Mouse (Mus musculus): ENCODE measurements around the gene Tent4b.
A peak's percentile ranks its signal among the peaks of the same experiment; 100 is the strongest.
"Not testable (repeated sequence)": the region's sequence is repeated elsewhere in the genome, so short reads cannot be mapped to it uniquely, and the experiment has no call there.

Gene Tent4b

DNA sequence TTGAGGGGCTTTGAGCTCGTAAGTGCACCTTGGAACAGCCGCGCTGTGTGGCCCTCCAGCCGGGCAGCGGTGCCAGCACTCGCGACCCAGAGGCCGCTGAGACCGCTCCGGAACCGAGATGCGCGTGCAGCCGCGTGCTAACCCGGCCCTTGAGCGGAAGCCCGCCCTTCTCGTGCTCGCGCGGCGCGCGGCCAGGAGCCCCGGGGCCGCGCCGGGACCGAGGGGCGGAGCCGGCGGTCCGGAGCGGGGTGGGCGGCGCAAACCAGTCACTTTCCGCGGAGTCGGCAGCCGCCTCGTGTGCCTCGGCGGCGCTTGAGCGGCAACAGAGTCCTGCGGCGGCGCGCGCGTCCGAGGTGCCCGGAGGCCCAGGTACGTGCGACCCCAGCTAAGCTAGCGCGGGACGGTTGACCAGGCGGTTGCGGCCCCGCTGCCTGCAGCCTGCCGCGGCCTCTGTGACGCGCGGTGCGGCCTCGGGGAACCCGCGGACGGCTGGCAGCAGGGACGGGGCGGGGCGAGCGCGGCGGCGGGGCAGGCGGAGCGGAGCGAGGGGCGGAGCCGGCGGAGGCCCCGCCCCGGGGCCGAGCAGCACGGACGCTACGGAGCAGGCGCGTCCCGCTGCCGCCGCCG lies at the start of gene Tent4b:
Gene Tent4b, plus strand, starts transcription at position 269 of the 627 bp plus-strand sequence.
- peak; percentile 75 for DNase-seq (ENCODE audit: low spot score)

DNA sequence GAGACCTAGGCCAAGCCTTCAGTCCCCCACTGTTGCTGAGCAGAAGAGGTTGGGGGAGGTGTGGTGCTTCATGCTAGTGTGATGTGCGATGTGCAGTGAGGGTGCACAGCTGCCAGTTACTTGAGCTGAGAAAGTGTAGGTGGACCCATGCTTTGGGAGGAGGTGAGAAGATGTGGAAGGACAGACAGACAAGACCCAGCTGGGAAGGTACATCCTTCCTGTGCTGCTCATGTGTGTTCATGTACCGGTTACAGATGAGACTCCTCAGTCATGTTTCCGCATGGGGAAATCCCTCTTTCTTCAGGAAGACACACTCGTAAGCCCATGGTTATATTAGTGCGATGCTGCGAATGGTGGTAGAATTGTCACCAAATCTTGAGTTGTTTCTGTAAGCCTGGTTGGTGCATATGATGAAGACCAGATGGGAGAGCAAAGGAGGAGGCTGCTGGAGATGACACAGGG lies 48.1 kb upstream of the Tent4b start:
- no peak for DNase-seq (ENCODE audit: low spot score)

DNA sequence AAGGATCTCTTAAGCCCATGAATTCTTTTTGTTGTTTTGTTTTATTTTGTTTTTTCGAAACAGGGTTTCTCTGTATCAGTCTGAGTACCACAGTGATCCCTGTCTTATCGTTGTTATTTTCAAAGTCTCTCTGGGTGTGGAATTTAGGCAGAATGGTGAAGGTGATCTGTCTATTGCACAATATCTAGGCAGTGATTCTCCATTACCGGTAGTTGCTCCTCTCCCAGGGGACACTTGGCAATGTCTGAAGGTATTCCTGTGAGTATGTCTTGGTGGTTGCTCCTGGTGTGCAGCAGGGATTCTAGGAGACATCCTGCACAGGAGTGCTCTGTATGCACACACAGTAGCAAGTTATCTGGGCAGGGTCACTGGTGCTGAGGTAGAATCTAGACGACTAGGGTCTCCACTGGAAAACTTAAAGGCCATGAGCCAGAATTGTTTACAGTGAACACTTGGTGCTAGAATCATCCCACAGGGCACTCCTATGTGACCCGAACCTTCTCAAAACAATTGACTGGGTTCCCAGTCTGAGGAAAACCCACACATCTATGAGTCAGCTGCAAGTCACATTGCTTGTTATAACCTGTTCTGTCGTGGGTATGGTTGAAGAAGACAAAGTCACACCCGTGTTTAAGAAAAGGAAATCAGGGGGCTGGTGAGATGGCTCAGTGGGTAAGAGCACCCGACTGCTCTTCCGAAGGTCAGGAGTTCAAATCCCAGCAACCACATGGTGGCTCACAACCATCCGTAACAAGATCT lies 38.6 kb upstream of the Tent4b start:
- no peak for DNase-seq (ENCODE audit: low spot score)

DNA sequence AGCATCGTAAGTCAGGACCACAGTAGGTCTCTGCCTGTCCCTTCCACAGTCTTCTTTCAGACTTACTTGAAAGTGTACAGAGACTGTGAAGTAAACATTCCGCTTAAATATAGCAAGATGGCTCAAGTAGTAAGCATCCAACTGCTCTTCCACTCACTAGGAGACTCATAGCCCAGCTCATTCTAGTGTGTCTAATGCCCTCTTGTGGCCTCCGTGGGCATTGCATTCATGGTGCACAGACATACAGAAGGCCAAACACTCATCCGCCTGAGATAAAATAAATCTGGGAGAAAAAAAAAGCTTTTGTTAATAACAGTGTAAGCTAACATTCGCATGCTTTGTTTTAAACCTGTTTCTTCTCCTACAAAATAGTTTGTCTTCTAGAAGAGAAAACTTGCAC lies 37.6 kb upstream of the Tent4b start:
- peak; percentile 61 for DNase-seq (ENCODE audit: low spot score)

DNA sequence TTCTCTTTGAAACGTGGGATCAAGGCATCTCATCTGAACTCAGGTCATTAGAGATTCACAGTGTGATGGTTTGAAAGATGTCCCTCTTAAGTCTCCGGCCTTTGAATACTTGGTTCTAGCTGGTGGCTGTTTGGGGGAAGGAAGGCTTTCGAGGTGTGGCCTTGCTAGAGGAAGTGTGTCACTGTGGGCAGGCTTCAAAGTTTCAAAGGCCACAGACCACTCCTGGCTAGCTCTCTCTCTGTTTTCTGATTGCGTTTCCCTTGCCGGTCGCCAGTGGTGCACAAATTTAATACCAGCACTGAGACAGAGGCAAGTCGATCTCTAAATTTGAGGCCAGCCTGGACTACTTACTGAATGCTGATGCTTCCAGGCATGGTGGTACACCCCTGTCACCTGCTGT lies 23.7 kb upstream of the Tent4b start:
- DNase-seq (ENCODE audit: low spot score) = no peak

DNA sequence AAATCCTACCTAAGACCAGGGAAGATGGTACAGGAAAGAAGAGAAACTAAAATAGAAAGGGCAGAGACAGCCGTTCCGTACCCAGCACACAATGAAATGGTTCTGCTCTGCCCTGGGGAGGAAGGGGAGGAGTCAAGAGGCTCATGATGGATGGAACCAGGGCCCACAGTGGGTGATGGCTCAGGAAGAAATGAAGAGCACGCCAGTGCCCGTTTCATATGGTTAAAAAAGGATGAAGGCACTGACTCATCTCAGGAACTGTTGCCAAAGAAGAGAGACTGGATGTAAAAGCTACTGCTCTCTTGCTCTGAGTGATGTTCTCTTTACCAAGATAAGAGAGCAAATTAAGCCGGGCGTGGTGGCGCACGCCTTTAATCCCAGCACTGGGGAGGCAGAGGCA lies 21.7 kb upstream of the Tent4b start:
- DNase-seq (ENCODE audit: low spot score) = no peak

DNA sequence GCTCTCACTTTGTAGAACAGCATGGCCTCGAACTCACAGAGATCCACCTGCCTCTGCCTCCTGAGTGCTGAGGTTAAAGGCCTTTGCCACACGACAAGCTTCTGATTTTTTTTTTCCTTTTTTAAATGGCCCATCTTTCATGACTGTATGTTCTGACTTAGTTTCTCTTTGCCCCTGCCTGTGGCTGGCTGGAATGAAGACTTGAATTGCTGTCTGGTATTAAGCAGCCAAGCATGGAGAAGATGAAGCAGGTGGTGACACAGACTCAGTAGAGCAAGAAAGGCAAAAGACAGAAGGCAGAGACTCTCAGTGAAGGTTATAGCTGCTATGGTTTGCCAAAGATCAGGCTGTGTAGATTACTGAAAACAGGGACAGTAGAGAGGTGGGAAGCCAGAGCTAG lies 15.9 kb upstream of the Tent4b start:
- DNase-seq (ENCODE audit: low spot score) = no peak

DNA sequence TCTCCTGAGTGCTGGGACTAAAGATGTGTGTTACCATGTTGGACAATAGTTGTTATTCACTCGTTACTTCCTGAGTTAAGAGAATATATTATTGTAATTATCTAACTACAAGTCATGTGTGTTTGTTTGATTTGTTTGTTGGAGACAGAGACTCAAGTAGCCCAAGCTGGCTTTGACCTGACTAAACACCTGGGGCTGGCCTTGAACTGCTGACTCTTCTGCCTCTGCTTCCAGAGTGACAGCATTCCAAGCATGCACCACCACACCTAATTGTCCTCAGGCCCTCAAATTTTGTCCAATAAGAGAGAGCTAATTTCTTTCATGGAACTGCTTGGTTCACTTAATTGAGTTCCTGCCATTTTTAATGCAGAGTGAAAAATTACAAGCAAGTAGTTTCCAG lies 14.1 kb upstream of the Tent4b start:
- DNase-seq (ENCODE audit: low spot score) = no peak

DNA sequence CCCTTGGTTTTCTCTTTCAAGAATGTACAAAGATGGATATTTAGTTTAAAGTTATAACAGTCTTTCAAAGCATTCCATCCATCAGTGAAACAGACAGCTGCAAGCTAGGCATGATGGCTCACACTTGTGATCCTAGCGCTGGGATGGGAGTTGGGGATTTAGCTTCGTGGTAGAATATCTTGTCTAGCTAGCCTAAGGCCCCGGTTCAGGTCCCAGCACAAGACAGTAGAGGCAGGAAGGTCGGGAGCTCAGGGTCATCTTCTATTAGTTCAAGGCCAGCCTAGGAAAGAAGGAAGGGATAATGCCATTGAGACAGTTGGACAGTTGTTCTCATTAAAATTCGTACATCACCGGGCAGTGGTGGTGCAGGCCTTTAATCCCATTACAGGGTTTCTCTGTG lies 13.3 kb upstream of the Tent4b start:
- DNase-seq (ENCODE audit: low spot score) = no peak

DNA sequence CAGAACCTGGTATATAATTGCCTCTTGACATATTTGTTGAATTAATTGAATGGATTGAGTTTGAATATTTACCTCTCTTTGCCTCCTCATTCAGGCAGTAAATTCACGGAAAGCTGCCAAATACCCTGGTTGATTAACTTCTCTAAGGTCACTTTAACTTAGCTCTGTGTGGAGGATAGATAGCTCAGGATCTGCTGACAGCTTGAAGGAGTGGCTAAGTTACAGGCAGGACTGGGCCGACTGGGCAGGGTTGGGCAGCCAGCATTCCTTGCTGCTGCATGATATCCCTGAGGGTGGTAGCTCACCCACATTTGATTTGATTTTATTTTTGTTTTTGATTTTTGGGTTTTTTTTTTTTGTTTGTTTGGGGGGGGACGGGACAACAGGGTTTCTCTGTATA lies 1.7 kb upstream of the Tent4b start:
- no peak for DNase-seq (ENCODE audit: low spot score)

DNA sequence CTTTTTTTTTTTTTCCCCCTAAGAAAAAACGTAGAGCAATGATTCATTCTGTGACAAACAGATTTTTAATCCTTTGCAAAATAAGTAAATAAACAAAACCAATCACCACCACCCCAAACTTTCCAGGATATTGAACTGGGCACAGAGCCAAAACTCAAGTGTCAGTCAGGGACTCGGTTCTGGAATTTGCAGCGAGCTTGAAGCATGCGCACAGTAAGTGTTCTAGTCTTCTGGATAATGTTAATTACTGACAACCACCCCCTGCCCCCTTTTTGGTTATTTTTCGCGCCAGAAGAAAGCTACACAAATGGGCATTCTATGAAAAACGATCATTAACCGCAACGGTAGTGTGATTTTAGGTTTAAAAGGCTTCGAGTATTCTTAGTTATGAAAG lies 465 bp upstream of the Tent4b start:
- DNase-seq (ENCODE audit: low spot score) = no peak

DNA sequence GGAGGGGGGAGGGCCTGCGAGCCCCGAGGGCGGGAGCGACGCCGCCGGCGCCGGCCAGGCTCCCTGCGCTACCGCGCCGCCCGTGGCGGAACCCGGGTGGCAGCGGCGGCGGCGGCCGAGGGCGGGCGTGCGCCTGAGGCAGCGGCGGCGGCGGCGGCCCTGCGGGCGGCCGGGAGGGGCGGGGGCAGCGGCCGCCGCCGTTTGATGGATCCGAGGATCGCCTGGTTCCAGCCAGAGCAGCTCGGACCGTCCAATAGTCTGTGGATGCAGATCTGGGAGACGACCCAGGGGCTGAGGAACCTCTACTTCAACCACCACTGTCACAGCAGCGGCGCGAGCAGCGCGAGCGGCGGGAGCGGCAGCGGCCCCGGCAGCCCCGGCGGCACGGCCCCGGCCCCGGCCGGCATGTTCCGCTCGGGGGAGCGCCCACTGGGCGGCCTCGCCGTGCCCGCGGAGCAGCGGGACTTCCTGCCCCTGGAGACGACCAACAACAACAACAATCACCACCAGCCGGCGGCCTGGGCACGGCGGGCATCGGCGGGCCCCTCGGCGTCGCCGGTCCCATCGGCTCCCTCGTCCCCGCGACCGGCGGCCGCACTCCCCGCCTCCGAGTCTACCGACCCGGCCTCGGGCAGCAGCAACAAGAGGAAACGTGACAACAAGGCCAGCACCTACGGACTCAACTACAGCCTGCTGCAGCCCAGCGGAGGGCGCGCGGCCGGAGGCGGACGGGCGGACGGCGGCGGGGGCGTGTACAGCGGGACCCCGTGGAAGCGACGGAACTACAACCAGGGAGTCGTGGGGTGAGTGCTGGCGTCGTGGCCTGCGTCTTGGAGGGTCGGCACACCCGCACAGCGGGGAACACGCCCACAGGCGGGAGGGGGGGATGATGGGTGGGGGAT lies 938 bp downstream of the Tent4b start:
- no peak for DNase-seq (ENCODE audit: low spot score)

DNA sequence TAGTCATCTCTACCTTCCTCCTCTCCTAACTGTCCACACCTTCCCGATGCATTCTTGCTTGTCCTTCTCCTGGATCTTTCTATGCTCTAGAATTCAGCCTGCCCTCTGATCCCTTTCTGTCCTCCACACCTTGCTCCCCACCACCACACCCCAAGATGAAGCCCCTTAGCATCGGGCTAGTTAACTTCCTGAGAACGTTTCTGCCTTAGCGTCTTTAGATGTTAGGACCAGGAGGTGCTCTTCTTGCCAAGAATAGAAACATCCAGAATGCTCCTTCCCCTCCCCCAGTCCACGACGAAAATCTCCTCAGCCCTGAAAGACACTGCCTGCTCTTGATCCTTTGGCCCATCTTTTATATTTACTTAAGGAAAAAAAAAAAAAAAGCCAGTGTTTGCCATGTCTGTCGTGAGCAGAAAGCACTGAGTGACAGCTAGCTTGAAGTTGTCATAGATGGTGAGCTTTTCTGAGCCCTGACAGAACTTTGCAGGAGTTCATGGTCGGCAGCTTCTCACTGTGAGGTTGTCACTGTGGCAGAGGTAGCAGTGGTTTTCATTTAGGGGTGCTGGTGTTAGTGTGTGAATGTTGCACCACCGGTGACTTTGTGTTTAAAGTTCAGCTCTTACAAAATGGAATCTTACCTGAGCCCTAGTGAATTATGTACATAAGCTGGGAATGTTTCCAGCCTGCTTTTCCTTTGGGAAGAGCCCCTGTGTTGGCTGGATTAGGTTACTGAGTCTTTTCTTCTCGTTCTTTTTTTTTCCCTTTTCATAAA lies 1.9 kb downstream of the Tent4b start:
- no peak for DNase-seq (ENCODE audit: low spot score)

DNA sequence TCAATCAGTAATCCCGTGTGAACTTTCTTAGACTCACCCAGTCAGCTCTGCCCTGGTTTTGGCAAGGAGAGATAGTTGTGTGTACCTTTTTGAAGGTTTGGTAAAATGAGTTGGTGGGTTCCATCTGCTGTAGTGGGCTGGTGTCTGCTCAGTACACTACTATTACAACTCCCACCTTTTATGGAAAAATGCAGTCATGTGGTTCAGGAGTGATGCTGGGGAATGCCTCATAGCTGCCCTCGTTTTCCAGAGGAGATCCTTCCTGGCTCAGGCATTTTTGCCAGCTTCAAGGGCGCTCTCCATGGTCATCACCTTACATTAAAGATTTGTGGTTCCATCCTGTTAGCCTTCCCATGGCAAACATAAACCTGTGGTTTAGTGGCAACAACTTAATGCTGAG lies 2.6 kb downstream of the Tent4b start:
- DNase-seq (ENCODE audit: low spot score) = no peak

DNA sequence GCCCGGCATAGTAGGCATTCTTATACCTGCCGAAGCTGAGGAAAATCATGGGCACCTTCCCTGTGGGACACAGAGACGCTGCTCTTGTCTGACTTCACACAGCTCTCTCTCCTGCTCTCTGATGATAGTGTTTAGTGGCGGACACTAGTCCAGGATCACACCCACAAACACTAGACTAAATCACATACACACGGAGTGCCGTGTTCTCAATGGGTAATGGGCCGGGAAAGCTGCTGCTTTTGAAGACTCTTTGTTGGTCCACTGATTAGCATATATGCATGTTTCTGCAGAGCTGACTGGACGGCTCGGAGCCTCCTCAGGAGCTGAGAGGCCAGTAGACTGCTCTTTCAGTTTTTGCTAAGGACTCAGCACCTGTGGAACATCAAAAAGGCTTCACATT lies 7.0 kb downstream of the Tent4b start:
- DNase-seq (ENCODE audit: low spot score) = no peak

DNA sequence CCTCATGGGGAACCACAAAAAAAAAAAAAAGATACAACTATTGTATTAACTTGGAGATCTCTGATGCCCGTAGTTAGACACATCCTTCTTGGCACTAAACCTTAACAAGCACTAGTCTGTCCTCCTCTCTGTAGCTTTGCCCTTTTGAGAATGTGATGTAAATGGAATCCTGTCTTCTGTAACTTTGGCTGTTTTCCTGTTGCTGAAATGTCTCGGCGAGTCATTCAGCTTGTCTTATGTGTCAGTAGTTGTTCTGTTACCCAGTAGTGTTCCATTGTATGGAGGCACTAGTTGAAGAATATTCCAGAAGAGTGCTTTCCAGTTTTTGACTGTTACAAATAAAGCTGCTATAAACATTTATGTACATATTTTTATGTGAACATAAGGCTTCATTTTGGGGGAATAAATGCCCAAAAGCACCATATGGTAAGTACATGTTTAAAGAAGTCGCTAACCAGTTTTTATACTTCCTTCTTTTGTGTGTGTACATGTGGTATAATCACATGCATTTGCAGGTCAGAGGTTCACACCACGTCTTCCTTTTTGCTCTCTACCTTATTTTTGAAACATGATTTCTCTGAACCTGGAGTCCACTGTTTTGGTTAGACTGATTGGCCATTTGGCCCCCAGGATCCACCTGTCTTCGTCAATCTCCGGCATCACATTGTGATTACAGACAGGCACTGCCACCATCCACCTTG lies 8.3 kb downstream of the Tent4b start:
- DNase-seq (ENCODE audit: low spot score) = no peak

DNA sequence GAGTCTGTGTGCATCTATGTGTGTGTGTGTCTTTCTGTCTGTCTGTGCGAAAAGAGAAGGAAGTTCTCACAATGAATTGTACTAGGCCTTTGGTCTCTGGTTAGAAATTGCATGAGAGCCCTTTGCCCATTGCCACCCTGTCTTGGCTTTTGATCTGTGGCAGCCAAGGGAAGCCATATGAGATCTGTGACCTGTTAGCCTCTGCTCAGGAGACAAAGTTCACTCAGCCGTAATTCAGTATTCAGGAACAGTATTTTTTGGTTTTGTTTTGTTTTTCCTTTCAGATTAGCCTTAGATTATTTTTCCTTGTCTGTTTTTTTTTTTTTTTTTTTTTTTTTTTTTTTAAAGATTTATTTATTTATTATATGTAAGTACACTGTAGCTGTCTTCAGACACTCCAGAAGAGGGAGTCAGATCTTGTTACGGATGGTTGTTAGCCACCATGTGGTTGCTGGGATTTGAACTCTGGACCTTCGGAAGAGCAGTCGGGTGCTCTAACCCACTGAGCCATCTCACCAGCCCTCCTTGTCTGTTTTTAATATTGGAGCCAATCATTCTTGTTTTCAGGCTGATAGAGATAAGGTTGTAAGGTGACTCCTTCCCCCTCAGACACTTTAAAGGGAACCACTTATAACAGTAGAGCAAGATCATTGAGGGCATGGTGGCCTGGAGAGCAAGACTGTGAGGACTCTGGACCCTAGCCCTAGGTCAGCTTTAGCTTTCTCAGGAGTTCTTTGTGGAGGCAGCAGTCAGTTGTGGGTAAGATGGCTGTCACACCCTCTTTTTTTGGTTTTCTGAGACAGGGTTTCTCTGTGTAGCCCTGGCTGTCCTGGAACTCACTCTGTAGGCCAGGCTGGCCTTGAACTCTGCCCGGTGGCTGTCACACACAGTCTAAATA lies 11.2 kb downstream of the Tent4b start:
- DNase-seq (ENCODE audit: low spot score) = not testable (repeated sequence)

DNA sequence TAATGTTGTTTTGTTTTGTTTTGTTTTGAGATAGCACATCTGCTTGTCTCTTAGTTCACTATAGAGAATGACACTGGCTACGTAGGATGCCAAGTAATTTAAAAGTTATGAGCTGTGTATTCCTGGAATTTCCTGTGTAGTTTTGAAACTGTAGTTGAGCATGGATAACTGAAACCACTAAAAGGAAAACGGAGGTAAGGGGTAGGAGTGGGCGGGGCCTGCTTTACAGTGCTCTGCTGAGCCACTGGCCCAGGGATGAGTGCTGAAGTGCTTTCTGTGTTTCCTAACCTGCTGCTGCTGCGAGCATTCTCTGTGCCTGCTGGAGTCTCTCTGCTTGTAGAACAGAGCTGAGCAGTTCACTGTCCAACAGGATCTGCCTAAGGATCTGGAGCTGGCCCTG lies 22.3 kb downstream of the Tent4b start:
- DNase-seq (ENCODE audit: low spot score) = no peak

DNA sequence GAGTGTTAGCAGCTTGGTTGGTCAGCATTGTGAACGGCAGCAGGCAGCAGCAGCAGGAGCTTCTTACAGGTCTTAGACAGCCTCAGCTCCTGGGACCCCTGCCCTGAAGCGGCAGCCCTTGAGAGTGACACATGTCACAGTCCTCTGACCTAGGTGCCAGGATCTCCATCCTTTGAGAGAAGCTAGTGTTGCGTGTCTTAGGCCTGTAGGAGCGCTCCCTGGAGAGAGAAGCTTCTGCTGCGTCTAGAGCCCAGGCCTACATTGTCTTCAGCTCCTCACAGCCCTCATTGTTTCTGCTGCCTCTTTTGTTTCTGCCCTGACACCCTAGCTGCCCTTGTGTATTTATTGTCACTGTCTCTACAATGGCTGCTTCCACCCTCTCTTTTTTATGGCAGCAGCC lies 26.3 kb downstream of the Tent4b start:
- no peak for DNase-seq (ENCODE audit: low spot score)

DNA sequence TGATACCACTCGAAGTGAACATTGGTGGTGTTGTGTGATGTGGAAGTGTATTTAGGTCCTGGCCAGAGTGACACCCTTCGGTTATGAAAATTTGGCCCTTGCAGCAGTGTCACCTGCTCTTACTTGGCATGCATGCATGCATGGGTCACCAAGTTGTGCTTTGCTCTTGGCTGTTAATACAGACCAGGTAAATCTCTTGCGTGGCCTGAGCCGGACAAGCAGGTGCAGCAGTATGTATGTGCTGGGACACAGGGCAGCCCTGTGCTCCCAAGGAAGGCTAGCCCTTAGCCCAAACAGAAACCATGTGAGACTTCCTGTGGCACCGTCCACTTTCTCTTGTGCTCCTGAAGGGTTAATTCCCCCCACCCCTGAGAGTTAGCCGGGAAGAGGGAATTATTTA lies 28.8 kb downstream of the Tent4b start:
- DNase-seq (ENCODE audit: low spot score) = no peak

Measured in layer of hippocampus, adult 9-10 months (tissue).